Mouse (Mus musculus) bone marrow, adult 2 months (tissue): ENCODE measurements around the gene Krtap10-10. TPM values are rescaled to one million over a fixed set of nuclear protein-coding genes. Genes with fewer than 3 reads are reported as not detected.

ENCODE experiments used
- H3K27ac ChIP-seq: fragments of 200-500 bp; 2 replicates; pipeline ENCODE4 v1.5.1; 2012; ENCODE audit warnings: low read depth, mild to moderate bottlenecking, control low read depth, inconsistent platforms, low read length; ENCODE audit not compliant: control insufficient read depth, poor library complexity, insufficient read depth
- H3K4me1 ChIP-seq: fragments of 200-500 bp; 2 replicates; pipeline ENCODE4 v1.6.1; 2011; ENCODE audit warnings: low read length; ENCODE audit not compliant: control insufficient read depth, insufficient read depth
- H3K4me3 ChIP-seq: fragments of 200-500 bp; replicated peaks from 2 replicates; pipeline ENCODE3; 2011; ENCODE audit warnings: mild to moderate bottlenecking, low read depth, low read length, control low read depth; ENCODE audit not compliant: control insufficient read depth
- CTCF ChIP-seq: fragments of 200-500 bp; IDR thresholded peaks from 2 replicates; pipeline ENCODE4 v1.5.1; 2011; ENCODE audit warnings: low read length, control low read depth; ENCODE audit not compliant: control insufficient read depth, insufficient read depth
- POLR2A ChIP-seq: fragments of 200-500 bp; IDR thresholded peaks from 2 replicates; pipeline ENCODE4 v1.6.1; 2011; ENCODE audit warnings: low read depth, mild to moderate bottlenecking, control low read depth, low read length, borderline replicate concordance; ENCODE audit not compliant: control insufficient read depth
- WGBS: fragments of 180-500 bp; shearing (Covaris S2); methylation state at CpG from one replicate; pipeline ENCODE4 v1.1.7; 2018; 5-methylcytosine and 5-hydroxymethylcytosine counted together
- polyA plus RNA-seq: library from polyadenylated mRNA; stranded (reverse); fragments of >200 nt; gene quantifications from 2 replicates; pipeline ENCODE4 v1.2.4, GENCODE M21; 2011; ENCODE audit warnings: low replicate concordance; ENCODE audit not compliant: missing spikeins, insufficient read depth, insufficient read length

Krtap10-10 gene
- polyA plus RNA-seq, 1 experiment, result not detected

DNA sequence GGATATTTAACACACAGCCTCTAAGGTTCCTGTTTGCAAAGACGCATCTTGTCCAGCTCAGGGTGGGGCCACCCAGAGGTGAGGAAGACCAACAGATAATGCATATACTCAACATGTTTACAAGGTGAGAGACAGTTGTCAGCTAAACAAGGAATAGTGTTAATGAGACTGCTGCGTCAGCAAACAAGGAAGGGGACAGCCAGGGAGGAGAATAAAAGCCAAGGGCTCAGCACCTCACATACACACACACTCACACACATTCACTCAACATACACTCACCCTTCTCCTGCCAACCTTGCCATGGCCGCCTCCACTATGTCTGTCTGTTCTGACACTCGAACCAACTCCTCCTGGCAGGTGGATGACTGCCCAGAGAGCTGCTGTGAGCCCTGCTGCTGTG is 21.4 kb upstream of the Krtap10-10 start, which contains the start of gene Gm2696:
Gene Gm2696, plus strand, starts transcription at position 301 of the 400 bp plus-strand sequence.
- Histone ChIP-seq H3K4me3 (no peak within 1 kb of the TSS), H3K27ac (no peak within 1 kb of the TSS), H3K4me1 (no peaks in the 10 kb centered on the region)
- WGBS, result 54% methylated on average over 4 of the region's 4 CpGs
- TF ChIP-seq POLR2A (no peak), CTCF (no peak)

DNA sequence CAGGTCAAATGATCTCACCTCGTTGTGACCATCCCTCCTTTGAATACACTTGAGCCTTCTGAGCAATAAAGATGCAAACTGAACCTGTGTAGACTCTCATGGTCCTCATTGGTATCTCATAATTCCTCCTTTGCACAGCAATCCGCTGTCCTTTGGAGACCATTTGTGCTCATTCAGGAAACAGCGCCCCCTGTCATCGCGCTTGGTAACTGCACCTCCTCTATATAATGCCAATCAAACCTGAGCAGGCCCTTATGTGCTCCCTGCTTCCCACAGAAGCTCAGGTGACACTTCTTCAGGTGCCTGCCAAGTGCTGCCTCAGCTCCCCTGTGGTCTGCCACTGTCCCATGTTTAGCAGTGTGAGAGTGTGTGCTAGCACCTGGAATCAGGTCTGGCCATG is 20.2 kb upstream of the Krtap10-10 start:
- TF ChIP-seq POLR2A, result no peak
- TF ChIP-seq CTCF, result peak; percentile 47; the same call in 1 of the 2 replicates
- Histone ChIP-seq H3K27ac (no peak overlapping the region), H3K4me1 (no peaks in the 10 kb centered on the region), H3K4me3 (no peak overlapping the region)
- 40% methylated on average over 5 of the region's 5 CpGs for WGBS

DNA sequence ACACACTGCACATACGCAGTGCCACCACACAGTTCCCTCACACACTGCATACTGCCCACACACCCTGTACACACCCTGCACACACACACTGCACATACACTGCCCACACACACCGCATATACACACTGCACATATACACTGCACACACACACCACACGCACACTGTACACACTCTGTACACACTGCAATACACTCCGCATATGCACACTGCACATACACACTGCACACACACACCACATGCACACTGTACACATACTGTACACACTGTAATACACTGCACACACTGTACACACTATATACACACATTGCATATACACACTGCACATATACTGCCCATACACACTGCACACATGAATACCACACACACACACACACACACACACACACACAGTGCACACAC is 17.2 kb upstream of the Krtap10-10 start:
- Histone ChIP-seq H3K27ac (no peak overlapping the region), H3K4me3 (no peak overlapping the region), H3K4me1 (no peaks in the 10 kb centered on the region)
- 94% methylated on average over 4 of the region's 4 CpGs for WGBS
- TF ChIP-seq CTCF (peak; percentile 8; the same call in 1 of the 2 replicates), POLR2A (no peak)

DNA sequence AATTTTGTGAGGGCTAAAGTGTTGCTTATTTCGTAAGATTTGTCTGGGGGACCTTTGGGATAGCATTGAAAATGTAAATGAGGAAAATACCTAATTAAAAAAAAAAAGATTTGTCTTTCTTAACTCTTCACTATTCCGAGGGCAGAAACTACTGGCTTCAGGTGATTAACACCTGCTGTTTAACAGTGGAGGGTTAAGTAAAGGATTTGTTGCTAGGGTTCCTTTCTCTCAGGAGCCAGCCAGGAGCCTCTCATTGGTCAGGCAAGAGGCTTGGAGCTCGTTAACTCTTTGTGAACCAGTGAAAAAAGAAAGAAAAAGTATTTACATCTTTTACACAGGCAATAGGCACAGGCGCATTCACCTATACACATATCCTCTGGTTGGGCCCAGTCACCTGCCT is 16.5 kb upstream of the Krtap10-10 start:
- TF ChIP-seq POLR2A (no peak), CTCF (no peak)
- H3K4me1 ChIP-seq, result no peaks in the 10 kb centered on the region
- no peak overlapping the region for H3K27ac ChIP-seq
- H3K4me3 ChIP-seq, result no peak overlapping the region
- 60% methylated on average over 4 of the region's 4 CpGs for WGBS

DNA sequence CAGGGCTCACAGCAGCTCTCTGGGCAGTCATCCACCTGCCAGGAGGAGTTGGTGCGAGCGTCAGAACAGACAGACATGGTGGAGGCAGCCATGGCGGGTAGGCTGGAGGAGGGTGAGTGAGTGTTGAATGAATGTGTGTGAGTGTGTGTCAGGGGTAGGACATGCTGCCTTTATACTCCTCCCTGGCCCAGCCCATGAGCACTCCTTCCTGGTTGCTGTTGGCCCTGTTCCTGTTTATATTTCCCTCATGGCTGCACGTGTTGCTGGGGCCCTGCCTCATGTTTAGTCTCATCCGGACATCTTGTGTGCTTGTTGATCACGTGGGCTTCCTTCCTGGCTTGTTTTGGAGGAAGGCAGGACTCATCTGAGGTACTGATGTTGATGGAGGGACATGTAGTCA is 8.8 kb upstream of the Krtap10-10 start, which contains the start of gene Krtap10-4:
Gene Krtap10-4, minus strand, starts transcription at position 145 of the 400 bp plus-strand sequence.
- TF ChIP-seq POLR2A (no peak), CTCF (no peak)
- H3K27ac ChIP-seq, result no peak within 1 kb of the TSS
- 64% methylated on average over 6 of the region's 6 CpGs for WGBS
- no peak within 1 kb of the TSS for H3K4me3 ChIP-seq
- no peaks in the 10 kb centered on the region for H3K4me1 ChIP-seq

DNA sequence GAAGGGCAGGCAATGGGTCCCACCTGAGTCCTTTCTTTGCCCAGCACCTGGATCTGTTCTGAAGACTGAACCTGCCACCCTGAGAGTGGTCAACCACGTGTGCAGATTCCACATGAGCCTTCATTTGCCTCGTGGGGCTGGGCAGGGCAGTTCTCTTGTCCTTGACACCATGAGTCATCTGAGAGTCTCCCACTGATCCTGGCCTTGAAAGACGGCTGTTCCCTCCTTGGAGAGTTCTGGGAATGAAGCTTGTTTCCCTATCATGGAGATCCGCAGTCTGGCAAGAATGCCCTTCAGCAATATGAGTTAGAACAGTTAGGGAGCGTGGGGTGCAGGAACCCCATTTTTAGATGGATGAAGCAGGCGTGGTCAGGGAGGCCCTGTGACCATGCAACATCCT is 3.3 kb downstream of the Krtap10-10 start:
- no peaks in the 10 kb centered on the region for H3K4me1 ChIP-seq

DNA sequence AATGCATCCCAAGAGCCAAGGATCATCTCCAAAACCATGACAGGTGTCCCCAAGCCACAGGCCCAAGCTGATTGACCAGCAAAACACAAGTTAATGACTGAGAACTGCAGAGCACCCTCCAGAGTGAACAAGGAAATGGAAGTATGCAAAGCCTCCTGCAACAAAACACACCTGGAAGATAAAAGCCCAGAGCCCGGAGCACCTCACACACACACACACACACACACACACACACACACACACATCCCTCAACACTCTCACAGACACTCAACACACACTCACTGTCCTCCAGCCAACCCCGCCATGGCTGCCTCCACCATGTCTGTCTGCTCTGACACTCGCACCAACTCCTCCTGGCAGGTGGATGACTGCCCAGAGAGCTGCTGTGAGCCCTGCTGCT is 10.8 kb downstream of the Krtap10-10 start, which contains the start of gene Gm36176:
Gene Gm36176, plus strand, starts transcription at position 301 of the 400 bp plus-strand sequence.
- WGBS, result 45% methylated on average over 3 of the region's 3 CpGs
- H3K4me1 ChIP-seq, result no peaks in the 10 kb centered on the region
- TF ChIP-seq POLR2A, result no peak
- no peak for TF ChIP-seq CTCF
- H3K4me3 ChIP-seq, result no peak within 1 kb of the TSS
- H3K27ac ChIP-seq, result no peak within 1 kb of the TSS

More for the DNA sequence above, 3.3 kb downstream of the Krtap10-10 start:
- no peak for TF ChIP-seq POLR2A
- TF ChIP-seq CTCF, result no peak
- Histone ChIP-seq H3K27ac (no peak overlapping the region), H3K4me3 (no peak overlapping the region)
- WGBS, result 70% methylated on average over 6 of the region's 6 CpGs

DNA sequence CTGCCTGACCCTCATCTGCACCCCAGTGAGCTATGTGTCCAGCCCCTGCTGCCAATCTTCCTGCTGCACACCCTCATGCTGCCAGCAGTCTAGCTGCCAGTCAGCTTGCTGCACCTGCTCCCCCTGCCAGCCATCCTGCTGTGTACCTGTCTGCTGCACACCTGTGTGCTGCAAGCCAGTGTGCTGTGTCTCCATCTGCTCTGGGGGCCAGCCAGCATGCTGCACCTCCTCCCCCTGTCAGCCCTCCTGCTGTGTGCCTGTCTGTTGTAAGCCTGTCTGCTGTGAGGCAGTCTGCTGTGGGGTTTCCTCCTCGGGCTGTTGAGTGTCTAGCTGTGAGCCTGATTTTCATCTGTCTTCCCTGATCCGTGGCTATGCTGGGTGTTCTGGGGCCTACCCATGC is 11.2 kb downstream of the Krtap10-10 start:
- Histone ChIP-seq H3K27ac (no peak overlapping the region), H3K4me3 (no peak overlapping the region), H3K4me1 (no peaks in the 10 kb centered on the region)
- 44% methylated on average over 2 of the region's 2 CpGs for WGBS
- TF ChIP-seq POLR2A, result no peak
- TF ChIP-seq CTCF, result no peak

DNA sequence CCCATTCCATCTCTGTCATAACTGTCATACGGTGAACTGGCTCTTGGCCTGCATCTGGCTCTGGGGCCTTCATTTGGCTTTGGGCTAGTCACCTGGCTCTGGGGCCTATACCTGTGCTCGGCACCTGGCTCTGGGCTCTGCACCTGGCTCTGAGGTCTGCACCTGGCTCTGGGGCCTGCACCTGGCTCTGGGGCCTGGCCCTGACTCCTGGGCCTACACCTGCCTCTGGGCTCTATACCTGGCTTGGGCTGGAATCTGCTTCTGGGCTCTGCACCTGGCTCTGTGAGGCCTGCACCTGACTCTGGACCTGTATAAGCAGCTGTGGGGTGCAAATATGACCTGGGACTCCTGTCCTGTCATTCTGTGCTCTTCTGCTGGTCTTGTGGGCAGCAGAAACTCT is 11.8 kb downstream of the Krtap10-10 start:
- TF ChIP-seq POLR2A (no peak), CTCF (no peak)
- no peaks in the 10 kb centered on the region for H3K4me1 ChIP-seq
- H3K4me3 ChIP-seq, result no peak overlapping the region
- 74% methylated on average over 2 of the region's 2 CpGs for WGBS
- no peak overlapping the region for H3K27ac ChIP-seq
